Mouse (Mus musculus) neural tube, embryonic 11.5 days (tissue): Measurements from ENCODE around the gene Clec4a4. TPM values are rescaled to one million over a fixed set of nuclear protein-coding genes. Genes with fewer than 3 reads are reported as not detected.
"Not testable (repeated sequence)": the region's sequence is repeated elsewhere in the genome, so short reads cannot be mapped to it uniquely, and the experiment has no call there.

ENCODE experiments used
- ATAC-seq: fragments of 200-750 bp; cut with Nextera tagmentation; 2 replicates; pipeline ENCODE4 v1.8.0; 2017; ENCODE audit warnings: moderate number of reproducible peaks, mild to moderate bottlenecking, moderate TSS enrichment, moderate library complexity; ENCODE audit not compliant: insufficient read depth, low FRiP score, low TSS enrichment
- DNase-seq: peaks from one replicate; pipeline ENCODE4 v3.0.0-alpha.2; 2015; ENCODE audit warnings: low spot score
- H3K27ac ChIP-seq: fragments of 300-500 bp; sonication (generic); 2 replicates; pipeline ENCODE4 v1.5.1; 2014; ENCODE audit warnings: low read depth, mild to moderate bottlenecking, low read length
- H3K27me3 ChIP-seq: fragments of 300-500 bp; sonication (generic); 2 replicates; pipeline ENCODE4 v1.6.1; 2014; ENCODE audit warnings: mild to moderate bottlenecking, low read length, mixed read lengths; ENCODE audit not compliant: control insufficient read depth, insufficient read depth
- H3K36me3 ChIP-seq: fragments of 300-500 bp; sonication (generic); 2 replicates; pipeline ENCODE4 v1.6.1; 2014; ENCODE audit warnings: mild to moderate bottlenecking, low read length, moderate library complexity, mixed read lengths; ENCODE audit not compliant: control insufficient read depth, insufficient read depth
- H3K4me1 ChIP-seq: fragments of 300-500 bp; sonication (generic); 2 replicates; pipeline ENCODE4 v1.6.1; 2014; ENCODE audit warnings: low read length, mixed read lengths; ENCODE audit not compliant: control insufficient read depth, insufficient read depth
- H3K4me2 ChIP-seq: fragments of 300-500 bp; sonication (generic); 2 replicates; pipeline ENCODE4 v1.6.1; 2014; ENCODE audit warnings: low read depth, mild to moderate bottlenecking, moderate library complexity
- H3K4me3 ChIP-seq: fragments of 300-500 bp; sonication (generic); 2 replicates; pipeline ENCODE4 v1.5.1; 2014; ENCODE audit warnings: low read depth, low read length
- H3K9ac ChIP-seq: fragments of 300-500 bp; sonication (generic); 2 replicates; pipeline ENCODE4 v1.6.1; 2014; ENCODE audit warnings: mild to moderate bottlenecking, low read length
- H3K9me3 ChIP-seq: fragments of 300-500 bp; sonication (generic); 2 replicates; pipeline ENCODE4 v1.6.1; 2016; ENCODE audit warnings: low read length; ENCODE audit not compliant: control insufficient read depth
- WGBS: fragments of 180-500 bp; shearing (Covaris S2); extraction: QIAGEN DNeasy Blood & Tissue Kit; methylation state at CpG from one replicate; pipeline ENCODE4 v1.1.7; 2014; 5-methylcytosine and 5-hydroxymethylcytosine counted together
- polyA plus RNA-seq: library from polyadenylated mRNA; unstranded; fragments of >200 nt; fragmentation: Nextera tagmentation; extraction: Ambion mirVana; gene quantifications from 2 replicates; pipeline ENCODE4 v1.2.1, GENCODE M21; 2014

The Clec4a4 gene
- not detected in 2 replicates for polyA plus RNA-seq

GRCm38 (mm10) chr6:122989876-122990437 is at the start of gene Clec4a4:
Clec4a4 (plus strand) TSS chr6:122990367.
- WGBS: 83% methylated on average over 6 of the region's 6 CpGs
- no peak for ATAC-seq

GRCm38 (mm10) chr6:122946760-122947159 is 43.4 kb upstream of the Clec4a4 start:
- WGBS: 89% methylated on average over 2 of the region's 2 CpGs
- Histone ChIP-seq H3K4me2 (no peak overlapping the region), H3K9me3 (no peaks in the 10 kb centered on the region), H3K36me3 (no peaks in the 10 kb centered on the region), H3K27ac (no peak overlapping the region), H3K27me3 (no peaks in the 10 kb centered on the region), H3K4me1 (no peaks in the 10 kb centered on the region), H3K9ac (no peak overlapping the region), H3K4me3 (no peak overlapping the region)
- DNase-seq: no peak
- ATAC-seq: no peak

More at GRCm38 (mm10) chr6:122989876-122990437, at the start of gene Clec4a4:
- Histone ChIP-seq H3K9ac (no peak within 1 kb of the TSS), H3K4me3 (no peak within 1 kb of the TSS), H3K27ac (no peak within 1 kb of the TSS), H3K27me3 (no peaks in the 10 kb centered on the region), H3K36me3 (no peaks in the 10 kb centered on the region), H3K4me2 (no peak within 1 kb of the TSS), H3K4me1 (no peaks in the 10 kb centered on the region), H3K9me3 (no peaks in the 10 kb centered on the region)
- no peak for DNase-seq

GRCm38 (mm10) chr6:122952401-122952800 is 37.8 kb upstream of the Clec4a4 start, which contains the start of gene Clec4a3:
Clec4a3 (plus strand) TSS chr6:122952515.
- no peak within 1 kb of the TSS for H3K27ac ChIP-seq
- no peaks in the 10 kb centered on the region for H3K9me3 ChIP-seq
- DNase-seq: no peak
- H3K4me2 ChIP-seq: no peak within 1 kb of the TSS
- no peaks in the 10 kb centered on the region for H3K4me1 ChIP-seq
- H3K4me3 ChIP-seq: no peak within 1 kb of the TSS
- H3K36me3 ChIP-seq: no peaks in the 10 kb centered on the region
- WGBS: 83% methylated on average over 8 of the region's 8 CpGs
- H3K9ac ChIP-seq: no peak within 1 kb of the TSS
- no peak for ATAC-seq
- H3K27me3 ChIP-seq: no peaks in the 10 kb centered on the region

GRCm38 (mm10) chr6:122964562-122964961 is 25.6 kb upstream of the Clec4a4 start:
- 74% methylated on average over 2 of the region's 2 CpGs for WGBS
- ATAC-seq: no peak
- H3K4me3 ChIP-seq: no peak overlapping the region

GRCm38 (mm10) chr6:122969048-122969447 is 21.1 kb upstream of the Clec4a4 start:
- WGBS: 100% methylated on average over 2 of the region's 2 CpGs
- no peak overlapping the region for H3K4me3 ChIP-seq
- no peaks in the 10 kb centered on the region for H3K36me3 ChIP-seq
- H3K9me3 ChIP-seq: no peaks in the 10 kb centered on the region
- ATAC-seq (no peak), DNase-seq (no peak)
- H3K27ac ChIP-seq: no peak overlapping the region
- H3K4me1 ChIP-seq: no peaks in the 10 kb centered on the region
- H3K9ac ChIP-seq: no peak overlapping the region
- H3K4me2 ChIP-seq: no peak overlapping the region
- H3K27me3 ChIP-seq: no peaks in the 10 kb centered on the region

More at GRCm38 (mm10) chr6:122964562-122964961, 25.6 kb upstream of the Clec4a4 start:
- Histone ChIP-seq H3K9me3 (no peaks in the 10 kb centered on the region), H3K36me3 (no peaks in the 10 kb centered on the region), H3K27ac (no peak overlapping the region), H3K4me2 (no peak overlapping the region), H3K9ac (no peak overlapping the region), H3K27me3 (no peaks in the 10 kb centered on the region), H3K4me1 (no peaks in the 10 kb centered on the region)
- no peak for DNase-seq

GRCm38 (mm10) chr6:123004696-123005095 is 14.5 kb downstream of the Clec4a4 start:
- not testable (repeated sequence) for H3K9ac ChIP-seq, H3K36me3 ChIP-seq, H3K4me2 ChIP-seq, H3K9me3 ChIP-seq, H3K27ac ChIP-seq, H3K27me3 ChIP-seq, H3K4me1 ChIP-seq, H3K4me3 ChIP-seq, ATAC-seq, DNase-seq
- 79% methylated on average over 2 of the region's 2 CpGs for WGBS

GRCm38 (mm10) chr6:123005591-123005990 is 15.4 kb downstream of the Clec4a4 start:
- ATAC-seq (no peak), DNase-seq (no peak)
- H3K4me1 ChIP-seq: no peaks in the 10 kb centered on the region
- 78% methylated on average over 1 of the region's 1 CpGs for WGBS
- H3K9me3 ChIP-seq: no peaks in the 10 kb centered on the region
- no peak overlapping the region for H3K9ac ChIP-seq
- no peak overlapping the region for H3K4me2 ChIP-seq
- H3K27ac ChIP-seq: no peak overlapping the region
- no peaks in the 10 kb centered on the region for H3K27me3 ChIP-seq
- H3K4me3 ChIP-seq: no peak overlapping the region
- H3K36me3 ChIP-seq: no peaks in the 10 kb centered on the region

- WGBS: 86% methylated on average over 2 of the region's 2 CpGs
- H3K4me2 ChIP-seq: no peak within 1 kb of the TSS
Observed at GRCm38 (mm10) chr6:123049742-123050372, 59.7 kb downstream of the Clec4a4 start, which contains the start of gene Clec4b1. Clec4b1 (plus strand) TSS chr6:123049962.

More at GRCm38 (mm10) chr6:123049742-123050372, 59.7 kb downstream of the Clec4a4 start, which contains the start of gene Clec4b1:
- ATAC-seq: no peak
- no peaks in the 10 kb centered on the region for H3K9me3 ChIP-seq
- no peaks in the 10 kb centered on the region for H3K4me1 ChIP-seq
- no peaks in the 10 kb centered on the region for H3K36me3 ChIP-seq
- H3K9ac ChIP-seq: no peak within 1 kb of the TSS
- H3K27ac ChIP-seq: no peak within 1 kb of the TSS
- no peaks in the 10 kb centered on the region for H3K27me3 ChIP-seq
- H3K4me3 ChIP-seq: no peak within 1 kb of the TSS
- no peak for DNase-seq
